Mouse (Mus musculus): ENCODE data around the gene Nudt9.

- no peak for TF ChIP-seq CTCF (IDR thresholded peaks at IDR 0.05)
- TF ChIP-seq EP300 (IDR thresholded peaks at IDR 0.05), result no peak
Measured at GRCm38 (mm10) chr5:104002549-104003255, 43.4 kb upstream of the Nudt9 start.
